In genomic region chr16:95243401-95243800, GRCm38 (mm10) we compare ENCODE assay signal across 25 mouse cellular contexts. TPM values are rescaled to one million over a fixed set of nuclear protein-coding genes. Genes with fewer than 3 reads are reported as not detected.
DNase-seq lines count a peak whose midpoint lies in the region; ATAC-seq and TF ChIP-seq lines count a peak whose summit lies in the region.
"Had no signal": no experiment of that assay in that cellular context is flagged by ENCODE, and none has a peak within 500 bp of the region (broad histone marks: within the 10 kb centered on the region; RNA-seq: fewer than 3 reads in every experiment).

No protein-coding gene starts in this region.

- DNase-seq in heart, adult 11 months = peak; percentile 60
- DNase-seq in kidney, adult 18-20 months = peak; percentile 37
- DNase-seq in kidney, adult 8-10 months = no peak
- peak; percentile 44 for DNase-seq in kidney, adult 9 months
- DNase-seq in lung, postnatal 0 days (ENCODE audit: low spot score) = no peak
- DNase-seq in lung, adult 2 months = no peak
- DNase-seq: adrenal gland, adult 8-10 months; adrenal gland, postnatal 14 days; adrenal gland, postnatal 36 days; B cell, adult 2 months; cerebellum, adult 11-12 months; cerebellum, adult 2 months; cerebellum, adult 9-10 months; cerebellum, postnatal 10 days; cerebellum, postnatal 25 days had no signal

- no peak for ATAC-seq in heart, embryonic 12.5 days (ENCODE audit: insufficient number of reproducible peaks, low FRiP score)
- ATAC-seq in kidney, embryonic 14.5 days (ENCODE audit: low FRiP score, low TSS enrichment) = no peak
- no peak for ATAC-seq in lung, postnatal 0 days
- ATAC-seq: activated CD4-positive, CD25-positive, alpha-beta regulatory T cell, adult 4 months; CD4-positive, CD25-positive, alpha-beta regulatory T cell, adult 4 months; forebrain, embryonic 13.5 days; Patski had no signal

- no peaks in the 10 kb centered on the region for H3K36me3 ChIP-seq in heart, embryonic 12.5 days
- H3K36me3 ChIP-seq in kidney, embryonic 14.5 days (ENCODE audit: control insufficient read depth, insufficient read depth, low read length) = no peaks in the 10 kb centered on the region
- no peaks in the 10 kb centered on the region for H3K36me3 ChIP-seq in lung, postnatal 0 days (ENCODE audit: insufficient read depth, low read length)
- H3K36me3 ChIP-seq: embryonic facial prominence, embryonic 10.5 days; embryonic facial prominence, embryonic 12.5 days; G1E had no signal

- no peak overlapping the region for H3K4me3 ChIP-seq in heart, embryonic 12.5 days
- H3K4me3 ChIP-seq in kidney, embryonic 14.5 days (ENCODE audit: low read length) = no peak overlapping the region
- no peak overlapping the region for H3K4me3 ChIP-seq in lung, postnatal 0 days (ENCODE audit: low read depth, low read length)
- no peak overlapping the region for H3K4me3 ChIP-seq in lung, adult 2 months (replicated peaks; ENCODE audit: extremely low read depth, low read depth, low read length)
- H3K4me3 ChIP-seq: embryonic facial prominence, embryonic 10.5 days; embryonic facial prominence, embryonic 12.5 days; forebrain, embryonic 13.5 days had no signal

- TF ChIP-seq CTCF in lung, postnatal 0 days (IDR thresholded peaks at IDR 0.05) = no peak
- no peak for TF ChIP-seq CTCF in lung, adult 2 months (IDR thresholded peaks at IDR 0.05; ENCODE audit: insufficient read depth, low read length)

- WGBS in heart, embryonic 12.5 days = 54% methylated on average over 1 of the region's 1 CpGs
- WGBS in kidney, embryonic 14.5 days = 79% methylated on average over 1 of the region's 1 CpGs
- 67% methylated on average over 1 of the region's 1 CpGs for WGBS in lung, postnatal 0 days
- WGBS in lung, adult 2 months = 69% methylated on average over 1 of the region's 1 CpGs

- no peak overlapping the region for H3K27ac ChIP-seq in heart, embryonic 12.5 days (ENCODE audit: poor library complexity, severe bottlenecking)
- H3K27ac ChIP-seq in kidney, embryonic 14.5 days (ENCODE audit: low read depth, low read length) = no peak overlapping the region
- peak overlapping the region; percentile 69; the same call in 1 of the 2 replicates for H3K27ac ChIP-seq in lung, postnatal 0 days (ENCODE audit: low read length)
- H3K27ac ChIP-seq: embryonic facial prominence, embryonic 10.5 days; embryonic facial prominence, embryonic 12.5 days; forebrain, embryonic 13.5 days had no signal

- H3K9ac ChIP-seq in heart, embryonic 12.5 days = no peak overlapping the region
- no peak overlapping the region for H3K9ac ChIP-seq in kidney, embryonic 14.5 days (ENCODE audit: low read depth, low read length)
- no peak overlapping the region for H3K9ac ChIP-seq in lung, postnatal 0 days (replicated peaks; ENCODE audit: low read depth)
- H3K9ac ChIP-seq: embryonic facial prominence, embryonic 12.5 days; forebrain, embryonic 13.5 days had no signal

- no peak for TF ChIP-seq POLR2A in lung, adult 2 months (IDR thresholded peaks at IDR 0.05; ENCODE audit: borderline replicate concordance, extremely low read depth, low read depth, low read length)

- no peak overlapping the region for H3K4me2 ChIP-seq in heart, embryonic 12.5 days
- no peak overlapping the region for H3K4me2 ChIP-seq in kidney, embryonic 14.5 days (replicated peaks; ENCODE audit: low read depth, low read length)
- H3K4me2 ChIP-seq in lung, postnatal 0 days (replicated peaks; ENCODE audit: low read depth, low read length) = no peak overlapping the region
- H3K4me2 ChIP-seq: embryonic facial prominence, embryonic 12.5 days; forebrain, embryonic 13.5 days had no signal

- peaks cover 37% of the 10 kb centered on the region for H3K4me1 ChIP-seq in heart, embryonic 12.5 days (replicated peaks)
- no peaks in the 10 kb centered on the region for H3K4me1 ChIP-seq in kidney, embryonic 14.5 days (ENCODE audit: control insufficient read depth, insufficient read depth, low read length)
- H3K4me1 ChIP-seq in lung, postnatal 0 days (ENCODE audit: insufficient read depth, low read depth, low read length) = peaks cover 11% of the 10 kb centered on the region
- H3K4me1 ChIP-seq in lung, adult 2 months (ENCODE audit: control insufficient read depth, insufficient read depth, low read length) = peaks cover 3% of the 10 kb centered on the region
- H3K4me1 ChIP-seq: embryonic facial prominence, embryonic 12.5 days; forebrain, embryonic 13.5 days had no signal

- no peaks in the 10 kb centered on the region for H3K9me3 ChIP-seq in heart, embryonic 12.5 days (replicated peaks)
- no peaks in the 10 kb centered on the region for H3K9me3 ChIP-seq in kidney, embryonic 14.5 days (ENCODE audit: control insufficient read depth, low read length)
- H3K9me3 ChIP-seq in lung, postnatal 0 days (ENCODE audit: low read length) = no peaks in the 10 kb centered on the region
- H3K9me3 ChIP-seq: embryonic facial prominence, embryonic 10.5 days; embryonic facial prominence, embryonic 12.5 days; forebrain, embryonic 13.5 days; G1E had no signal

- TF ChIP-seq EP300 in lung, postnatal 0 days (IDR thresholded peaks at IDR 0.05) = no peak

- H3K27me3 ChIP-seq in heart, embryonic 12.5 days (replicated peaks) = no peaks in the 10 kb centered on the region
- H3K27me3 ChIP-seq in kidney, embryonic 14.5 days (ENCODE audit: control insufficient read depth, insufficient read depth, low read length) = no peaks in the 10 kb centered on the region
- H3K27me3 ChIP-seq in lung, postnatal 0 days (replicated peaks; ENCODE audit: insufficient read depth, low read length) = no peaks in the 10 kb centered on the region
- H3K27me3 ChIP-seq: CH12.LX; embryonic facial prominence, embryonic 12.5 days; forebrain, embryonic 13.5 days; Patski had no signal

RNA-seq across cellular contexts. Expression of gene Kcnj15, which starts 14.0 kb away (rescaled TPM):
- polyA plus RNA-seq in heart, embryonic 12.5 days (2016; fragmentation: Nextera tagmentation; extraction: Ambion mirVana) = 0.53 and 1.1 TPM in 2 replicates
- polyA plus RNA-seq in kidney, embryonic 14.5 days (2014; fragmentation: Nextera tagmentation; extraction: Ambion mirVana) = 0.41 and 1.3 TPM in 2 replicates
- polyA plus RNA-seq in lung, postnatal 0 days (2015; fragmentation: Nextera tagmentation; extraction: Ambion mirVana) = 11.5 and 15.8 TPM in 2 replicates
- 27.5 and 34.3 TPM in 2 replicates for polyA plus RNA-seq in lung, adult 2 months (2012; rRNA removed)
- polyA plus RNA-seq: cerebellum, adult 2 months; G1E had no signal

Comparison
In these comparisons a context has a peak if more than half of its experiments do, and no peak if none do; other contexts are left out.
1. DNase-seq: peak in heart, adult 11 months (single experiment), kidney, adult 18-20 months (single experiment) and kidney, adult 9 months (single experiment); none in kidney, adult 8-10 months (0 of 2), lung, postnatal 0 days (single experiment) and lung, adult 2 months (single experiment).